Mouse (Mus musculus) embryonic stem cell, embryonic (primary cell): Measurements from ENCODE around the gene Snx30.

ENCODE experiments used
- CTCF ChIA-PET, 4 experiments: fragments of 300-600 bp in 2 of 4; fragments of 350-600 bp in 2 of 4; sonication (Branson Sonifier 250); formaldehyde crosslinking; loops; one replicate each; lab custom pipeline; 2022; ENCODE audit warnings: inconsistent platforms in 2 of 4; lab: Charles Lee
- POLR2A ChIA-PET, 4 experiments: fragments of 300-600 bp in 2 of 4; fragments of 350-600 bp in 2 of 4; sonication (Branson Sonifier 250); formaldehyde crosslinking; loops; one replicate each; lab custom pipeline; 2022; ENCODE audit warnings: antibody characterized with exemption in 4 of 4, inconsistent platforms in 1 of 4; lab: Charles Lee

The Snx30 gene

DNA sequence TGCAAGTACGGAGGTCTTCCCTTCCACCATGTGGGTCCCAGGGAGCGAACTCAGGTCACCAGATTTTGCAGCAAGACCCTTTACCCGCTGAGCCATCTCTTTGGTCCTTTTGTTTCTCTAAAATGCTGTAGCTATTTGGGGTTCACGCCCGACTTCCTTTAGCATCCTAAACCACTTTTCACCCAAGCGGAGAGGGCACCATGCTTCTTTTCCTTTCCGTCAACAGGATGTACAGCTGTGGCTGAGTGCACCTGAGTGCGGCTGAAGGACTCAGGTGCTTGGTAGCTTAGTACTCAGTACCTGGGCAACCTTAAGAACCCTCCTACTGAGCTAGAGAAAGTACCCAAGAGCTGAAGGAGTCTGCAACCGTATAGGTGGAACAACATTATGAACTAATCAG is 119.4 kb downstream of the Snx30 start:
- ChIA-PET CTCF (interaction anchor here in 1 of 4 experiments (1.4 to 1.6 kb wide), 2 partner anchors 54 to 138 kb away, joined by 4 to 6 read pairs; no protein-coding TSS in a partner anchor), POLR2A (interaction anchor here in 2 of 4 experiments (0.6 to 1.3 kb wide), 3 partner anchors 58 to 168 kb away, joined by 3 to 4 read pairs (median 3); no protein-coding TSS in a partner anchor)

DNA sequence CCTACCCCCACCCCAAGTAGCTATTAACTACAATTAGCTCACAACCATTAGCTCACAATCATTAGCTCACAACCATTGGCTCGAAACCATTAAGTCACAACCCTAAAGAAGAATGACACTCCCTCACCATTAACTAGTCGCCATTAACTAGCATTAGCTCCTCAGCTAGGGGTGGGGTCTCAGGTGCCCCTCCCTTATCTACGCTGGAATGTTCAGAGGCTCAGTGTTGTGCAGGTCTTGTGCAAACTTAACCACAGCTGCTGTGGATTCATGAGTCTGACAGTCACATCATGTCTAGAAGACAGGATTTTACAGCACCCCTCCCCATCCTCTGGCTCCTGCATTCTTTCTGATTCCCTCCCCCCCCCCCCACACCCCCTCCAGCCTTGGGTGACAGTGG is 122.0 kb downstream of the Snx30 start:
- POLR2A ChIA-PET = interaction anchor here in 3 of 4 experiments (0.5 to 1.4 kb wide), 9 partner anchors 13 to 301 kb away, joined by 3 to 5 read pairs (median 3); partner anchors contain the start of genes Inip (in 1 of the 3), Slc46a2 (in 1 of the 3) and Snx30 (in 1 of the 3)
- CTCF ChIA-PET = interaction anchor here (0.5 to 1.9 kb wide), 34 partner anchors 10 to 925 kb away, joined by 3 to 26 read pairs (median 4); partner anchors contain the start of genes Hsdl2 (in 1 of the 4) and Snx30 (in 1 of the 4)

DNA sequence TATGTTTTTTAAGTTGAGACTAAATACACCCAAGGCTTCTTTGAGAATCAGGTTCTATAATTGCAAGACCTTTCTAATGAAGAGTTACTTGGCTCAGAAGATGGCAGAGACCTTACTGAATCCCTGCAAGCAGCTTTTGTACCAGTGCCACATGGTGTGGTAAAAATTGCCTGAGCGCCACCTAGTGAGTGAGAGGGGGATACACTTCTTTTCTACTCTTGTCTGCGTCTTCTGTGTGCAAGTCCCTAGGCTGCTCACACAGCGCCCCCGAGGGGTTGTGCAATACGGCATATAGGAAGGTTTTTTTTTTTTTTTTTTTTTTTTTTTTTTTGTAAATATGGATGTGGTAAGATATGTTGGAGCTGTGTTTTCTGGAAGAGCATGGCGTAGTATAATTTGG is 122.7 kb downstream of the Snx30 start:
- POLR2A ChIA-PET = interaction anchor here in 3 of 4 experiments (0.6 to 1.1 kb wide), 8 partner anchors 13 to 478 kb away, joined by 3 to 5 read pairs (median 3); partner anchors contain the start of genes Inip (in 1 of the 3) and Slc46a2 (in 1 of the 3)
- CTCF ChIA-PET = interaction anchor here (0.5 to 1.9 kb wide), 51 partner anchors 11 to 924 kb away, joined by 3 to 26 read pairs (median 4); partner anchors contain the start of genes Hsdl2 (in 1 of the 4) and Snx30 (in 1 of the 4)

DNA sequence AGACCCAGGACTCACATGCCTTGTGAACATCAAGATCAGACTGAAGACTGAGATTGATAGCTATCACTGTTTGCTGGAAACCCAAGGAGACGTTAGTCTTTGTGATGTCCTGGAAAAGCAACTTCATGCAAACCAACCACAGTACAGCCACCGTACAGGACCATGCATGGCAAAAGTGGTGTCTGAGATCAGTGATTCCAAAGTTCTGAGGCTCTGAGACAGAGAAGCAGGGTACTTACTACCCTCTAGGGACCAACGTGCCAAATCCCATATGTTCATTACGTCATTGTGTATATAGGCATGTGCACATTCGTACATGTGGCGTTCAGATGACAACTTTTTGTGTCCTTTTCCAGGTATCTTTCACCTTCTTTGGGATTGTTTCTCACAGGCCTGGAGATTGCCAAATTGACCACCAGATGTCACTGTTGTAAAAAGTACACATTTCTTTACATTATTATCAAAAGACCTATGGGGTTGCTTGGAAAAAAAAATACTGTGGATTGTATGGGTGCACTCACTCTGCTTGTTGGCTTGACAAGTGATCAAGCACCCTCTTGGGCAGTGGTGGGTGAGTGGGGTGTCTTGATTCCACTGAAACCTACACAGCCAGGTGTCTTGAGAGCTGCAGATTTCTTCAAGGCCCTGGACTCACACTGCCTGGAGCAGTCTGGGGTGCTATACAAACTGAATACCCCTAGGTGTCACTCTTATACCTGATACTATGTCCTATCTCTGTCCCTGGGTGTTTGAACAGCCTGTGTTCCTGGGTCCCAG is 127.1 kb downstream of the Snx30 start:
- ChIA-PET CTCF (interaction anchor here in 2 of 4 experiments (0.5 to 1.0 kb wide), 5 partner anchors 11 to 572 kb away, joined by 3 to 4 read pairs (median 3); no protein-coding TSS in a partner anchor), POLR2A (interaction anchor here in 1 of 4 experiments (0.7 kb wide), 1 partner anchor 561 kb away, joined by 3 read pairs; no protein-coding TSS in a partner anchor)

DNA sequence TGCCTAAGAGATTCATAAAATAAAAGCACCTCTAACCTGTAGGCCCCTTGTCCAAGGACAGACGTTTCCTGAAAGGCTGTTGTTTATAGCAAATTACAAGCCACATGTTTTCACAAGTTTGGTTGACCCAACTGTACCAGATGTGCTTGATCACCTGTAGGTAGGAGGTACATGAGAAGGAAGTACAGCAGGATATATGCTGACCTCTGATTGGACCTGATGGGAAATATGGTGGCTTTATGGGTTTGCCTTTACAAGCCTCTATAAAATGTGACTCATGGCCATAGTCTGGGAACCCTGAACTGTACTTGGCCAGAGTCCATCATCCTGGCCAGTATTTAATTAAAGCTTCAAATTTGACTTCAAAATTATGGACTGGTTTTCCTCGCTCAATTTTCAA is 131.9 kb downstream of the Snx30 start:
- POLR2A ChIA-PET = no interaction called here
- CTCF ChIA-PET = no interaction called here
